Mouse (Mus musculus) A20 (cell line): ENCODE measurements around the gene Slc35d1.

Experiments used
- DNase-seq: peaks from one replicate; pipeline ENCODE4 v3.0.0-alpha.2; 2011; ENCODE audit warnings: low read depth, low spot score

Gene Slc35d1

DNA sequence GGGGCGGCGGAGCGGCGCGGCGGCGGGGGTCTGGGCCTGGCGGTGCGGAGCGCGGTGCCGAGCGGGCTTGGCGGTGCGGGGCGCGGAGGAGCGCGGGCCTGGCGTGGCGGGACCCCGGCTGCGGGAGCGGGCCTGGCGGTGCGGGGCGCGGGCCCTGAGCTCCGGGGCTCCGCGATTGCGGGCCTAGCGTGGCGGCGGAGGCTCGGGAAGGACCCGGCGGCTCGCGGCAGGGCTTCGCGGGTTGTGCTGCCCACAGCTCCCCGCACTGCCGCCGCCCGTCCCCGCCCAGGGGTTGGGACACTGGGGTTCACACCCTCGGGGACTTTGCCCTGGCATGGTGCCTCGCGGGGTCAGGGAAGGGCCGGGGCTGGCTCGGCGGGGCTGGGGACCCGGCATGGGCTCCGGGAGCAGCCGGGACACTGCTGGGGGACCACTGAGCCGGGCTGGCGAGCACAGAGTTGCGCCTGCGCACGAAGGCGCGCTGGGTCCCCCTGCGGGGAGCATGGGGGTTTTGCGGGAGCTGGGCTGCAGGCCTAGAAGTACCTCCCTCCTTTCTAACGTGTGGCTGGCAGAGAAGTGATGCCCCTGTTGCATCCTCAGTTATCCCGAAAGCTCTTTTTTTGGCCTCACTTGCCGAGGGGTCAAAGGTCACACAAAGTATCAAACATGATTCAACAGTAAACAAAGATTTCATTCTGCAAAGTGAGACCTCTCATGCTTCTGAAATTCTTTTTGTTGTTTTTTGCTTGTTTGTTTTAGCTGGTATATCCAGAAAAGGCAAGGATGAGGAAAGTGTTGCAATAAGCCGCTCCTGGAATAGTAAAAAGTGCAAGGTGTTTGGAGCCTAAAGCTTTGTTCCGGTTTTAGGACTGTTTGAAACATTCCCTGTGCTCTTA is at the start of gene Slc35d1:
TSS of gene Slc35d1 (minus strand) at position 240 of the 896 bp plus-strand sequence.
- DNase-seq, result peak; percentile 88

DNA sequence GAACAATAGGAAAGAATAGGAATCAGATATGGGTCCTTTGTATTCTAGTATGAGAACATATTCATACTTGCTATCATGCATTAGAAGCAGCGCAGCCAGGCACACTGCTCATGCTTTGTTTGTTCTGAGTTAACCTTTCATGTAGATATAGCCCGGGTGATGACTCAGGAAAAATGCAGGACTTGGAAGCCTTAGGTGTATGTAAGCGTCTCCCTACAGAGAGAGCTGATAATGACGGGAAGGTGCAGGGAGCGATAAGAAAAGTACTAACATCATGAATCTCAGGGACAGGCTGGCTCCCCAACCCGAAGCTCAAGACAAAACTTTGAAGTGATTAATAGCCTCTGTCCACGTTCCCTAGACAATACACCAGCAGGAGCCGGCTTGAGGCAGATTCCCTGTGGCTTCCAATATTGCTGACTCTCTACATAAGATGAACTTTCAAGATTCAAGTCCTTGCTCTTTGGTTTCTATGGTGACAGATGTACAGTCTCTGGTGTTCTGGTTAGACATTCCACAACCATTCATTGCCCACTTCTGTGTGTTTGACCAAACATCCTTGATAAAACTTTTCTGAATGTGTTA is 48.9 kb upstream of the Slc35d1 start:
- no peak for DNase-seq

DNA sequence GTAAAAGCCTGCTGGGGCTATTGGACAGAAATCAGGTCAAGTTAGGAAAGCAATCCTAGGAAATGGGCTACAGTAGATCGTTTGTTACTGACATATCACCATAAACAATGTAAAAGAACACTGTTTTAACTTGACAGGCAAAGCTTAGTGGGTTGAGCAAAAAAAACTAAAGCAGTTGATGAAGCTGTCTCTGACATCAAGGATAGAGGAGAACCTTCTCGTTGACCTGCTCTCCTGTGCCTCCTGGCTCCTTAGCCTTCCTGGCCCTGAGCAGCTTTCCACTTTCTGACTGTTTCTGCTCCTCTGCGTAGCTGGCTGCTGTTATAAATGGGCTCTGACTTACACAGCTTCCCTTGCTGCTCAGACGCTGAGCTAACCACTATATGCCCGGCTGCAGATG is 48.4 kb upstream of the Slc35d1 start:
- no peak for DNase-seq

DNA sequence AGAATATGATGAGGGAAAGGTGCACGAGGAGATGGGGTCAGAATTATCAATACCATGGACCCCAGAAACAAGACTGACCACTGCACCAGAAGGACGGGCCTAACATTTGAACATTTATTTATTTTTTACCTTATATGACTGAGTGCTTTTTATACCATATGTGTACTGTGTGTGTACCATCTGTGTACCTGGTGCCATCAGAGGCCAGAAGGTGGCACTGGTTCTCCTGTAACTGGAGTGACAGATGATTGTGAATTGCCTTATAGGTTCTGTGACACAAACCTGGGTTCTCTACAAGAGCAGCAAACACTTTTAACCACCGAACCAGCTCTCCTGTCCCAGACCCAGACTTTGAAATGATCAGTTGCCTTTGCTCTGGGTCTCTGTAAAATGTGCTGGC is 43.9 kb upstream of the Slc35d1 start:
- DNase-seq, result peak; percentile 36

- DNase-seq, result no peak
Measured at GRCm38 (mm10) chr4:103253846-103254245, 38.9 kb upstream of the Slc35d1 start.

- DNase-seq, result no peak
Measured at GRCm38 (mm10) chr4:103249436-103250085, 34.6 kb upstream of the Slc35d1 start.

DNA sequence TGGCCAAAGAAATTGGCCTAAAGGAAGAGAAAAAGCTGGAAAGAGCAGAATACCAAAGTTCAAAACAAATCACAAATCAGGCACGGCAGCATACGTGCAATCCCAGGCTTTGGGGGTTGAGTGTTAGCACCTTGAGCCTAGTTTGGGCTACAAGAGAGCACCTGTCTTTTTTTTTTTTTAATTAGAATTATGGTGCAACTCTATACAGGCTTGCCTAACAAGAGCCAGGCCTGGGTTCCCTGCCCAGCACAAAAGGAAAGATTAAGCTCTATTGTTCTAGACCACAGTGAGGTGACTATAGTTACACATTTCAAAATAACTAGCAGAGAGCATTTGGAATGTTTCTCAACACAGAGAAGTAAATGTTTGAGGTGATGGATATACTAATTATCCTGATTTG is 32.8 kb upstream of the Slc35d1 start:
- DNase-seq, result no peak

DNA sequence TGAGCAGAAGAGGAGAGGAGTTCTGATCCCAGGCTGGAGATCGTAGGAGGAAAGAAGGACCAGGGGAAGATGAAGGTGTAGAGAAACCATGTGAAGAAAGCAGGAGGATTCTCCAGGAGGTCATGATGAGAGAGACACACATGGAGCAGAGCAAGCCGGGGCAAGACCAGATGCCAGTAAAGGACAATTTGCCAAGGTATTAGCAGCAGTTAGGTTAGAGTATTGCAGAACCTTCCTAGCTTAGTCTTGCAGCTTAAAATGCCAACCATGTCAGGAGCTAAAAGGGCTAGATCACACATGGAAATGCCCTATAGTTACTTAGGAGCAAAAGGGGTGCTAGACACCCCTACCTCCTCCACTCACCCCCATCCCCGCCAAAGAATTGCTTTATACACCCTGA is 32.3 kb upstream of the Slc35d1 start:
- DNase-seq, result no peak

DNA sequence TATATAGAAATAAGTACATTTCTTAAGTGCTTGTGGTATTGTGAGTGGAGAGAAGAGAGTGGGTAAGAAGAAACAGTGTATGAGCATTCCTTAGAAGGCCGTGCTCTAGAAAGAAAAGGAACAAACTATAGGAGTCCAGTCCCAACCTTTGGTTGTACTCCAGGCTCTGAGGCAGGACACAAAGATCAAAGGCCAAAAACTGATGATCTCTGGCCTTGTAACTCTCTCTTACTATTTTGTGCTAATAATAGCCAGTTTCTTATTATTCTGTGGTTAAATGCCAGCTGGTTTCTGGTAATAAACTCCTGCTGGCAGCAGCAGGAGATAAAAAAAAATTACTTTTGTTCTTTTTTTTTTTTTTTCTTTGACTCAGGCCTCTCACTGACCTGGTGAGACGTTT is 17.2 kb upstream of the Slc35d1 start:
- no peak for DNase-seq

GRCm38 (mm10) chr4:103222854-103223253 is 7.9 kb upstream of the Slc35d1 start:
- no peak for DNase-seq

DNA sequence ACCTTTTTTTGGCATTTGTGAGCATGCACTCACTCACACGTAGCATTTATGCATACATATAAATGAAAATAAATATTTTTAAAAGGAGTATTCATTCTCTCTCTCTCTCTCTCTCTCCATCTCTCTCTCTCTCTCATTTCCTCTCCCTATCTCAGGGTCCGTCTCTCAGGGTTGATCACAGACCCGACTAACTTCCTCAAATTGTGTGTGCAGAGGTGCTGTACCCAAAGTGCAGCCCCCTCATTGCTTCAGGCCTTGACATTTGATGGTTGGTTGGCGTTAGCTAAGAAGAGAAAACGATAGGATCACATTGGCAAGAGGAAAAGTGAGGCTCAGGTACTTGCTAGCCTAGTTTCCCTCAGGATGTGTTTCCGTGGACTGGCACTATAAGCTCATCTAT is 6.8 kb upstream of the Slc35d1 start:
- peak; percentile 22 for DNase-seq

- DNase-seq, result no peak
Measured at GRCm38 (mm10) chr4:103219011-103219410, 4.0 kb upstream of the Slc35d1 start.

GRCm38 (mm10) chr4:103216046-103216445 is 1.1 kb upstream of the Slc35d1 start:
- peak; percentile 9 for DNase-seq

DNA sequence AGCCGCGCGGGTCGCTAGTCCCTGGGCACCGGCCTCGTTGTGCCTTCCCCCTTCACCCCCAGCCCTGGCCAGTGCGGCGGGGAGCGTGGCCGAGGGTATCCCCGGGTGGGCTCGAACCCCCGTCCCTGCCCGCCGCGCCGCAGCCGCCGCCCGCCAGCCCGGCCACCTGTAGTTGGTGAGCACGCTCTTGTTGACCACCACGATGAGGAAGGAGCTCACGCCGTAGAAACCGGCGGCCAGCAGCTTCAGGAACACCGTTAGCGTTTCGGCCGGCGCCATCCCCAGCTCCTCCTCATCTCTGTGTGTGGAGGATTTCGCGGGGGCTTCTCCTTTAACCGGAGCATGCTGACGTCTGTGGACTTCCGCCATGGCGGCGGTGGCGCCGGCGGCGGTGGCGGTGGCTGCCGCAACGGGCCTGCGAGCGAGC is 453 bp downstream of the Slc35d1 start:
- peak; percentile 77 for DNase-seq

- peak; percentile 54 for DNase-seq
Measured at GRCm38 (mm10) chr4:103213859-103214497, 986 bp downstream of the Slc35d1 start.

DNA sequence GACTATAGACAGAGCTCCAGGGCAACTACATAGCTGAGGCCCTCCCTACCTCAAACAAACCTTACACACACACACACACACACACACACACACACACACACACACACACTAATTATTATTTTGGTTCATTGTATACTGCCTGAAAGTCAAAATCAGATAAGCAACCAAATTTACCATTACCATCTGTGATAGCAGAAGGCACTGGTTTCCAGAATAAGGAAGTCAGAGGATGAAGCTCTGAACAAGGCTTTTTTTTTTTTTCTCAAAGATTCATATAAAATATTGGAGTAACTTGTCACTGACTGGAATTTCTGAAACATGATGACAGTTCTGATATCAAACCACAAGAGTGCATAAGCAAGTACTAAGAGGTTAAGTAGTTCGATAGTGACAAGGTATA is 6.4 kb downstream of the Slc35d1 start:
- DNase-seq, result no peak

DNA sequence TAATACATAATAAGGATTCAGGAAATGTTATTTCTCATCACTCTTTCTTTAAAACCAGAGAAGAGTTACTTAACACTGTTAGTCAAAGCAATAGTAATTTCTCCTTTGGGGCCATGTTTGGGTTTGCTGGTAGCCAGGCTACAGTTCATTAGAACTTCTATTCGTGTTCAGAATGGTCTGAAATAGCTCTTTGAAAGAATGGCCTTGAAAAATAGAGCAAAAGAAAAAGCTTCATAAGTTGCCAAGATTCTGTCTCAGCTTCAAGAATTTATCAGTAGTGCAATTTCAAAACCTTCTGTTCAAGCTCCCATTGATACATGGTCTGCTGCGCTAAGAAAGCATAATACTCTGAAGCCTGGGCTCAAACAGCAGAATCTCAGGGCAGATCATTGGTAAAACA is 11.3 kb downstream of the Slc35d1 start:
- no peak for DNase-seq

- DNase-seq, result no peak
Measured at GRCm38 (mm10) chr4:103200046-103200445, 14.9 kb downstream of the Slc35d1 start.

DNA sequence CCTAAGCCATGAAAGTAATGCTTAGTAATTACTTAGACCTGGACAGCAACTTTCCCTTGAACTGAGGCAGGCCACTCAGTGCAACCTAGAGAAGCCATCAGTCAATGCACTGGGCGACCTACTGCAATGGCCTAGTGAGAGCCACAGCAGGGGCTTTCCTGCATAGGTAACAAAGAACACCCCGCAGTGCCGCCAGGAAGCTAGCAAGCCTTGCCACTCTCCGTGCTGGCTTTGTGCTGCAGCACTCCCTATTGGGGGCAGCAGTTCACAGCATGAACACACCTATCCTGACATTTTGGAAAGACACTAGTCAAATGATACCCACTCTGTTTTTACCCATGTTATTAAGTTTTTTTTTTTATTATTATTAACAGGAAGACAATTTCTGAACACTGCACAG is 15.9 kb downstream of the Slc35d1 start:
- no peak for DNase-seq

GRCm38 (mm10) chr4:103197401-103197800 is 17.6 kb downstream of the Slc35d1 start:
- no peak for DNase-seq

GRCm38 (mm10) chr4:103192421-103192820 is 22.5 kb downstream of the Slc35d1 start:
- DNase-seq, result no peak
